Mouse (Mus musculus): ENCODE data around the gene Asb7.
A peak's percentile ranks its signal among the peaks of the same experiment; 100 is the strongest.

The Asb7 gene

DNA sequence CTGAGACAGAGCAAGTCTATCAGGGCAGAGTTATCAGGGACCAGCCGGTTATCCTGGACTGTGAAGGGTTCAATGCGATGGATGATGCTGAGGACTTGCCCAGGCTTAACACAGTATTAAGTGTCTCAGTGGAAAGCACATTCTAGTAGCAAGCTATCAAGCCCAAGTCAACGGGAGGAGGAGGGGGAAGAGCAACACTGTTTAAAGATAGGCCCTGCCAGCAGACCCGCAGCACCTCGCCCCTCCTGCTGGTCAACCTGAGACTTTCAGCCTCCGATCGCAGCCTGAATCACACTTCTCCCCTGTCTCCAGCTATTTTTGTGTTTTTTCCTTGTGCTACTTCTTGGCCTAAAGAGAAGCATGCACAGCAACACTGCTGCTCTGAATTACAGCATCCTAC lies 29.1 kb downstream of the Asb7 start:
- DNase-seq (ENCODE audit: extremely low read depth, insufficient read length, low spot score) = no peak

DNA sequence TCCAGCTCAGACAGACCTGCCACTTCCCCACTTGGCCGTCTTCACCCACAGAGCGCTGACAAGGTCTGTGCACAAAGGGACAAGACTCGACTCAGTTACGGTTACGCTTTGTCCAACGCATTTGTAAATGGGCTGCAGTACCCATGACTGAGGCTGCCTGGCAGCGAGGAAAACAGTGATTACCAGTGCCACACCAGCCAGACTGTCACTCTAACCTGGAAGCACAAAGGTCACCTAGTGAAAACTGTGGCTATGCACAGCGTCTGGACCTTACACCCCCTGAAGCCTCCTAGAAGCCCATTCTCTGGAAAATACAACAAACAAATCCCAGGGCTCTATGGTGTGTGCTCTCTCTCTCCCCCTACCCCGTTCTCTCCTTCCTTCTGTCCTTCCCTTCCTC lies 33.9 kb downstream of the Asb7 start:
- DNase-seq (ENCODE audit: extremely low read depth, insufficient read length, low spot score) = no peak

DNA sequence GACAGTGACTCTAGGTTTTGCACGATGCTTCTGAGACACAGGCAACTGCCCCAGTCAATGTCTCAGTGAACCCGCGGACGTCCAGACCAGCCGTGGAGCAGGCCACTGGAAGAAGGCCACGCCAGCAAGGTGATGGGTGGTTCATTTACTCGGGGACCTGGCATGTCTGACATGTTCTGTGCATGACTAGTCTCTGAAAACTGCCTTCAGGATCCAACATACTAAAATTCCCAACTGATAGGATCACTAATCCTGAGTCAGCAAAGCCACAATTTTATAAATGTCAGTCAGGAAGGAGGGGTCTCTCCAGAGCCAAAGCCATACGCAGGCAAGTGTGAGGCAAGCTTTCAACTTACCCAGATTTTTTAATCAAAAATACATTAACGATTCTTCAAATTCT lies 35.8 kb downstream of the Asb7 start:
- peak; percentile 72 for DNase-seq (ENCODE audit: extremely low read depth, insufficient read length, low spot score)

DNA sequence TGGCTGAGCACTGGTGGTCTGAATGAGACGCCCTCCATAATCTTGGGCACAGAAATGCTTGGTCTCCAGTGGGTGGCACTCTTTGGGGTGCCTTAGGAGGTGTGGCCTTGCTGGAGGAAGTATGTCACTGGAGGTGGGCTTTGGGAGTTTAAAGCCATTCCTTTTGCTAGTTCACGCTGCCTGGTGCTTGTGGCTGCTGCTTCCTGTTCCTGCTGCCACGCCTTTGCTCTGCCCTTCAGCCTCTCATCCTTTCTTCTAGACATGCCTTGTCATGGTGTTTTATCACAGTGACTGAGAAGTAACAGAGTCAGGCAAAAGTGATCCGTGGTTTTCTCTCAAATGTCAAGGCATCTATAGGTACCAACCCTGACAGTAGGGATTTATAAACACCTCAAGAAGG lies 37.2 kb downstream of the Asb7 start:
- no peak for DNase-seq (ENCODE audit: extremely low read depth, insufficient read length, low spot score)

DNA sequence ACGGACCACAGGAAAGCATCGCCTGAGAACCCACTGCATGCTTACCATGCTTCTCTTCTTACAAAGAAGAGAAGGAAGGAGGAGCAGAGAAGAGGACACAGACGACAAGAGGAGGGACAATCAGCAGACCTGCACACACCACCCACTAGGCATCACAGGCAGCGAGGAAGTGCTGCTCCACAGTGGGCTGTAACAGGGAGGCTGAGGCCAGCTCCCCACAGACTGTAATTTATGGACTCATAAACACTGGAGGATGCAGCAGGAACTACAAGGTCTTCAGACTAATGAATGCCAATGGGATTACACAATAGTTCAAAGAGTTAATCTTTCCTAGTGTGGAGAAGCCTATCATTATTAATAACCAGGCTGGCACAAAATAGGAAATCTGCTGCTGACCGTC lies 38.5 kb downstream of the Asb7 start:
- DNase-seq (ENCODE audit: extremely low read depth, insufficient read length, low spot score) = no peak

DNA sequence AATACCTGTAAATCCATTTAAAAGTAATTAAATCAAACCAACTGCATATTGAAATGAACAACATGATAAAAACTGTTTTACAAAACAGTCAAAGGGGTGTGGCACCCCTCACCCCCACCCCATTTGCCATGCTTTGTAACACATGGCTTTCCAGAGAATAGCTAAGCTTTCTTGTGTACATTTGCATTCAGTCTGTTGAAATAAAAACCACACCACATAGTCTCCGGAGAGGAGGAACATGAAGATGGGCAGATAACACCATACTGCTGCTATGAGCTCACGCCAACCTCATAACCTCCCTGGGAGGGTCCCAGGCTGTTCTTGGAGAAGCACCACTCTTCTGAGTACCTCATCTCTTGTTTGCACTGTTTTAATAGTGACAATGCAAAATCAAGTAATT lies 40.2 kb downstream of the Asb7 start:
- DNase-seq (ENCODE audit: extremely low read depth, insufficient read length, low spot score) = no peak

DNA sequence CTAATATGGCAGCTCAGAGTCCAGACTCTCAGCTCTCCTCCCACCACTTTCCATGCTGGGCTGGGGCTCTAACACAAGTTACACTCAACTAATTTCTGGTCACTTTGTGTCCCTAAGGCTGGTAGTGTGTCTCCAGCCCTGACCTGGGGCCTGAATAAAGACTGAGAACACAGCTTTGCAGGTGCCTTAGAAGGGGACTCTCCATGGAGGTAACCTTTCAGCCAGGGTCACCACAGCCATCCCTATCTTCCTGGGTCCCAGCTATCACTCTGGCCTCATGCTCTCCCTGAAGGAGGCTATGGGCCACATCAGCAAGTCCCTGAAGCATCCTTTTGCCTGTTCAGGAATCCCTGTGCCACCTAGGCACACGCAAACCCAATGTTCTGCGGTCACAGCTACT lies 43.7 kb downstream of the Asb7 start:
- DNase-seq (ENCODE audit: extremely low read depth, insufficient read length, low spot score) = no peak

DNA sequence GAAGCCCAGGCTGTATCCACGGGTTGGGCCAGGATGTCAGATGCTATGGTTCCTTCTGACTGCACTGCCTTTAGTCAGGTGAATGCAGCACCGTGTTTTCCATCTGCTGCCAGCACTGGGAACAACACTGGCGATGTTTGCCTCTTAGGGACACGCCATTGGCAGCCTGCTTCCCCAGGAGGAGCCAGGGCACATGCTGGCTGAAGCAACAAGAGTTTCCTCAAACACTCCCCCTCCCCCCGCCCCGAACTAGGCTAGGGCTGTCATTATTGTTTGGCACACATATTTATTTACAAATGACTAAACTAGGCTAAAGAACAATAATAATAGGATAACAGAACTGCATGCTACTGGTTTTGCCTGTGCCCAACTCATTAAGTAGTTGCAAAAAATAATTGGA lies 56.0 kb downstream of the Asb7 start:
- DNase-seq (ENCODE audit: extremely low read depth, insufficient read length, low spot score) = no peak

DNA sequence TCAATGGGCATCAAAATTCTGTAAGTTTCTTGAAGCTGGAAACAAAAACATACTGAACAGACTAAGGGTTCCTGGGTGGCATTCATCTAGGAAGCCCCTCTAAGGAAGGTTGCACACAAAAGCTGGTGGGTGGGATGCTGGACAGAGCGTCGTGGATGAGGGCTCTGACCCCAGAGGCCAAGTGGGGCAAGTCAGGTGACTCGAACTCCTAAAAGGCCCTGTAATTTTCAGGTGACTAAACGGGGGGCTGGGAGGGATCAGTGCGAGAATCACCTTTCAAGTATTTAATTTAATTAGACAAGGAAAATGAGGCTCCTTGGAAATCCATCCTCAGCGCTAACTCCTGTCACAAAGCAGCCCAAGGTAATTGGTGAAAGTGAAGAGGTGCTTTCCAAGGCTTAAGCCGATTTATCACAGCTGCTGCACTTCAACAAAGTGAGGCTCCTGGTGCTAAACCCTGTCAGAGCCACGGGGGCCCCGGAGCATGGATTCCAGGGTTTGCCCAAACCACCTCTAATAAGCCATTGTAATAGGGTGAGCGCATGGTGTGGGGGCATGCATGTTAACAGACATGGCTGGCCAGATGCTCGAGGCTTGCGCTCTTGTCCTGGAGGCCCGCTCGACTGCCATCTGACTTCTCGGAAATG lies 59.1 kb downstream of the Asb7 start:
- DNase-seq (ENCODE audit: extremely low read depth, insufficient read length, low spot score) = no peak

DNA sequence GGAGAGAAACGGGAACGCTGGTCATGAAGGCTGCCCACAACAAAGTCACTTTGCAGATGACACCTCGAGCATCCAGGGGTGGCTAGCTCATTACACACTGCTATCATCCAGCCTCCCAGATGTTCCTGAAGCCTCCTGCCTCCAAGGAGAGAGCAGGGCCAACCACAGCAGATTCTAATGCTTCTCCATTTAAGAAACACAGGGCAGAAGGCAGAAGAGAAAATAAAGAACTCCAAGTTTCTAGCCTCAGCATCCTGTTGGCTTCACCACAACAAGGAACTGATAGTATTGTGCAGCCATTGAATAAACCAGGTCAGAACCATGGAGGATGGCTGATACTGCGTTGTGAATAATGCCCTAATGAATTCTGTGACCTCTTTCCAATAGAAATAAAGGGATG lies 60.0 kb downstream of the Asb7 start:
- no peak for DNase-seq (ENCODE audit: extremely low read depth, insufficient read length, low spot score)

DNA sequence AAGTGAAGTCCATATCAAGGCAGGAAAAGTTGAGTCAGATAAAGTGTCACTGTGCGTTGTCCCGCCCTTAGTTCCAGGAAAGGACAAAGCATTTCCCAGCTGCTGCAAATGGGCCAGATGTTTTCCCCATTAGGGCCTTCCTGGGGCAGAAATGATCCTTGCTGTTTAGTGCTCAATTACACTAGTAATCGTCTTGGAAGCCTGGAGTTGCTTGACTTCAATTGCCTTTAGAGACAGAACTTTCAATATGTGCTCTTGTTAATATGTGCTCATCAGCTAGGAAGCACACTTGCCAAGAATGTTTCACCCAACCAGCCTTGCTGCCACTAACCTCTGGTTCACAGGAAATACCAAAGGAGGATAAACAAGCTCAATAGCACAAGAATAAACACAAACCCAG lies 66.0 kb downstream of the Asb7 start:
- DNase-seq (ENCODE audit: extremely low read depth, insufficient read length, low spot score) = no peak

DNA sequence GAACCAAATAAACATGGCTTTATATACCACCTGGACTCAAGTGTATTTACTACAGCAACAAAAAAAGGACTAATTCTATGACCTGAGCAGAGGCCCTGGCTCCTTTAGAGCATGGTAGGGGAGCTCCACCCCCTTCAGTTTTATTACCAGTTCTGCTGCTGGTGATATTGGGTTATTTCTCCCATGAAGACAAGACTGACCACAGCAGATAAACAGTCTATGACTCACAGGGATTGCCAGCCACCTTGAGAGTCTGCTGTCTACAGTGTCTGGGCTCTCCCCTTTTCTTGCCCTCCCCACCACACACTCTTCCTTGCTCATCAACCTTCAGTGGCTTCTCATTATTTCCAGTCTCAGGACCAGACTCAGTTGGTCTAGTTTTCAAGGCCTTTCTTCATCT lies 87.5 kb downstream of the Asb7 start:
- no peak for DNase-seq (ENCODE audit: extremely low read depth, insufficient read length, low spot score)

DNA sequence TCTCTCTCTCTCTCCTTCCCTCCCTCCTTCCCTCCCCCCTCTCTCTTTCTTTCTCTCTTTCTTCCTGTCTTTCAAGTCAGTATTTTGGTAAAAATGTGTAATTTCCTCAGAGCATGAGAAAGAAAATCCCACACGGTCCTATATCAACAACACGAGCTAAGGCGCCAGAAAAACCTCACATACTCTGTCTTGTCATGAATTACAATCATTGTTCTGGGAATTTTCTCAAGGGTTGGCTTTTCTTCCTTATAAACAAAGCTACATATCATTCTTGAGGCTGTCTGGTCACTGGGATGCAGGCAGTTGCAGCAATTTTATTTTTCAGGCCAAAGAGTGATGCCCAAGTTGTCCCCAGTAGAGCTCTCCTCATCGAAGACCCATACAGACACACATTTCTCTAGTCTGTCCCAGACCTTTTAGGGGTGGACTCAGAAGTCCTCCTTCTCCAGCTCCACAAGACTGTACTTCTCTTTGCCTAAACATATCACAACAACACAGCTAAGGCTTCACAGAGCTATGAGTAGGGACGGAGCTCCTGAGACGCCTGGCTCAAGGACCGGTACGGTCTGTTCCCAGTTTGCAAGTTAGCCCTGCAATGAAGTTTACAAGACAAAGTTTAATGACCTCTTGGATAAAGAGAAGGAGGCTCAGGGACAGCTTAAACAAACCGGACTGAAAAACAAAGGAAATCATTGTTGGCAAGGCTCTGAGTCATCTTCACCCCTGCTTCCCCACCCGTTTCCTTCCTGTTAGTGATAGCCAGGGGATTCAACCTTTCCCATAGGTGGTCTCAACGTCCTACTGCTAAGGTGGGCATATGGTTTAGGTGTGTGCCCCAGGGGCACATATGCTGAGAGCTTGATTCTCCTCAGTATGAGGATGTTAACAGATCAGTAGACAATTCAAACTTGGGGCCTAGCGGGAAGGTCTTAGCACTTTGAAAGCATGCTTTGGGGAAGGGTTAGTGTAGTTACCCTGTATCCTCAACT lies 88.5 kb downstream of the Asb7 start:
- DNase-seq (ENCODE audit: extremely low read depth, insufficient read length, low spot score) = no peak

DNA sequence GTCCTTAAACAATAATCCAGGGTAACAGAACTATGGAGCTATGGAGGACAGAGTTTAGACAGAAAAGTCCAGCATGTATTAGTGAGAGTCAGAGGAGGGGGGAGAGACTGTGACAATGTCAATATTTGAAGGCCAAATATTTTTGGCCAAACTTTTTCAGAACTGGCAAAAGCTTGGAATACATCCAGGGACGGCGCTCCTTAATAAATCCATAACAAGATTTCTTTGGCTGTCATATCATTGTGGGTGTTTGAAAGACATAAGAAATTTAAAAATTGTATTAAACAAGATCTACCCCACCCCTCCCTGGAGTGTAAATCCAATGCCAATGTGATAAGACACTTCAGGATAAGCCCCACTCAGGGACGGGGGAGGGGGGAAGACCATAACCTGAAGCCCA lies 89.3 kb downstream of the Asb7 start:
- no peak for DNase-seq (ENCODE audit: extremely low read depth, insufficient read length, low spot score)

DNA sequence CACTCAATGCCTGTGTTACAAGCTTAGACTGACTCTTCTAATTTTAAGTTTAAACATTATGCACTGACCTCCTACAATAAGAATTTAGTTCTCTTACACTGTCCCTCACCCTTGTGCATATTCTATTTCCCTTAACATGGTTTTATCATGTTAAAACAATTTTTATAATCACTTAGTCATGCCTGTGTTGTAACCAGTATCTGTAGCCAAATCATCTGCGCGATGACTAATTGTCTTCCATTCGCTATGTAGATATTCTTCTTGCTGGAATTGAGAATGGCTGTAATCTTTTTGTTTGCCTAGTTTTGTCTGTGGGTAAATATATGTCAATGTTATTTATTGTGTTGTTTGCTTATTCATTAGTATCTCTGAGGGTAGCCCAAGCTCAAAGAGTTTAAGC lies 91.5 kb downstream of the Asb7 start:
- no peak for DNase-seq (ENCODE audit: extremely low read depth, insufficient read length, low spot score)
